In the genomic region with DNA sequence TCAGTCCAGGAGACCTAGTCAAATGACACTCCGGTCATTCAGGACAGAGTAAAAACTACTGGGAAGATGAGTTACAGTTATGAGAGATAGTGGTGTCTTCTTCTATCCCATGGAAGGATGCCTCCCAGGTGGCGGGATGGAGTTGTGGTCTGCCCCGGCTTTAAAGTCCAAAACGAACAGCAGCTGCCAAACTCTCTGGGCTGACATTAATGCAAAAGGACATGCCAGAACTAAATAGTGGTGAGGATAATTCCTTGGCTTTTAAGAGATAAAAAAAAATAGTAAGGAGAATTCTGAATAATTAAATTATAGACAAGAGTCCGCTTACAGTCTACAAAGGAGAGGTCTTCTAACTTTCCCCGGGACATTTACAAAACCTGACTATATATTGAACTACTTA, we compare ENCODE assay signal across 24 mouse cellular contexts.
"Had no signal": no experiment of that assay in that cellular context is flagged by ENCODE, and none has a peak within 500 bp of the region (broad histone marks: within the 10 kb centered on the region; RNA-seq: fewer than 3 reads in every experiment).

No protein-coding gene starts in this region.

- H3K4me3 ChIP-seq: heart, adult 2 months; heart, embryonic 13.5 days; heart, embryonic 15.5 days; hindbrain, embryonic 13.5 days; hindbrain, embryonic 15.5 days; kidney, embryonic 15.5 days; limb, embryonic 13.5 days; limb, embryonic 15.5 days had no signal

- DNase-seq: gastrocnemius, postnatal 14 days; gastrocnemius, postnatal 36 days; heart, adult 11 months; heart, adult 2 months; heart, postnatal 14 days; heart, postnatal 36 days; kidney, adult 11 months; kidney, adult 2 months; kidney, adult 9 months; kidney, postnatal 36 days; layer of hippocampus, adult 9-11 months; layer of hippocampus, postnatal 36 days; left cerebral cortex, postnatal 4 days had no signal

- H3K9me3 ChIP-seq: heart, embryonic 13.5 days; heart, embryonic 15.5 days; hindbrain, embryonic 13.5 days; hindbrain, embryonic 15.5 days; kidney, embryonic 15.5 days; limb, embryonic 13.5 days; limb, embryonic 15.5 days had no signal

- H3K36me3 ChIP-seq: heart, embryonic 13.5 days; heart, embryonic 15.5 days; hindbrain, embryonic 13.5 days; hindbrain, embryonic 15.5 days; kidney, embryonic 15.5 days; limb, embryonic 13.5 days; limb, embryonic 15.5 days had no signal

- H3K27me3 ChIP-seq: hindbrain, embryonic 15.5 days; kidney, embryonic 15.5 days; limb, embryonic 15.5 days had no signal

- H3K9ac ChIP-seq: heart, embryonic 13.5 days; heart, embryonic 15.5 days; hindbrain, embryonic 13.5 days; hindbrain, embryonic 15.5 days; kidney, embryonic 15.5 days; limb, embryonic 13.5 days; limb, embryonic 15.5 days had no signal

- H3K27ac ChIP-seq: heart, adult 2 months; heart, embryonic 13.5 days; heart, embryonic 15.5 days; hindbrain, embryonic 15.5 days; hindbrain, postnatal 0 days; kidney, embryonic 15.5 days; kidney, postnatal 0 days; limb, embryonic 13.5 days; limb, embryonic 15.5 days had no signal

- ATAC-seq: hindbrain, postnatal 0 days; intestine, embryonic 16.5 days had no signal

- H3K4me2 ChIP-seq: heart, embryonic 11.5 days; heart, embryonic 13.5 days; heart, embryonic 15.5 days; hindbrain, embryonic 13.5 days; hindbrain, embryonic 15.5 days; limb, embryonic 13.5 days; limb, embryonic 15.5 days had no signal
